Mouse (Mus musculus) B cell, adult 62 days (primary cell): ENCODE results near the gene Mrpl2. TPM values are rescaled to one million over a fixed set of nuclear protein-coding genes. Genes with fewer than 3 reads are reported as not detected.

ENCODE experiments used
- total RNA-seq: library from RNA; stranded (reverse); gene quantifications from 4 replicates; pipeline ENCODE4 v1.2.4, GENCODE M21; 2023

The Mrpl2 gene
- total RNA-seq, result 31.0 to 37.9 TPM (median 35.5 TPM) in 4 replicates

GRCm38 (mm10) chr17:46645561-46646321 lies at the start of gene Mrpl2, which contains the start of gene Klc4:
Mrpl2 (plus strand) TSS chr17:46646229.
Klc4 (minus strand) TSS chr17:46646022.

GRCm38 (mm10) chr17:46628791-46629684 lies 17.0 kb upstream of the Mrpl2 start, which contains the start of gene Ptk7:
Ptk7 (minus strand) TSS chr17:46629504.

GRCm38 (mm10) chr17:46650232-46651031 lies 4.4 kb downstream of the Mrpl2 start, which contains the start of gene Cul7:
Cul7 (plus strand) TSS chr17:46650337.

GRCm38 (mm10) chr17:46673850-46674529 lies 28.0 kb downstream of the Mrpl2 start, which contains the start of gene Rrp36:
Rrp36 (minus strand) TSS chr17:46674352.

GRCm38 (mm10) chr17:46678416-46678815 lies 32.4 kb downstream of the Mrpl2 start, which contains the start of gene Mea1:
Mea1 (plus strand) TSS chr17:46678793.

GRCm38 (mm10) chr17:46680760-46681373 lies 34.8 kb downstream of the Mrpl2 start, which contains the start of gene Klhdc3:
Klhdc3 (minus strand) TSS chr17:46680914.

Other genes with a start within 250 kb of the Mrpl2 start
- 4.3 to 7.2 TPM (median 5.3 TPM) in 4 replicates for gene Crip3, start 217.3 kb upstream of the Mrpl2 start, total RNA-seq
- not detected in 4 replicates for gene Slc22a7, start 207.8 kb upstream of the Mrpl2 start, total RNA-seq
- gene Ttbk1, start 158.6 kb upstream of the Mrpl2 start, total RNA-seq, result 3.0 to 4.2 TPM (median 3.5 TPM) in 4 replicates
- 0.83 TPM in 1 of 4 replicates, not detected in the others for gene Dnph1, start 149.5 kb upstream of the Mrpl2 start, total RNA-seq
- gene Cul9, start 99.8 kb upstream of the Mrpl2 start, total RNA-seq, result 16.7 to 18.7 TPM (median 17.0 TPM) in 4 replicates
- 85.8 to 123 TPM (median 90.9 TPM) in 4 replicates for gene Srf, start 90.1 kb upstream of the Mrpl2 start, total RNA-seq
- not detected in 4 replicates for gene Ptk7, start 16.7 kb upstream of the Mrpl2 start, total RNA-seq
- gene Klc4, start 207 bp upstream of the Mrpl2 start, total RNA-seq, result 20.6 to 24.1 TPM (median 21.7 TPM) in 4 replicates
- 7.4 to 9.2 TPM (median 8.5 TPM) in 4 replicates for gene Cul7, start 4.1 kb downstream of the Mrpl2 start, total RNA-seq
- 22.4 to 31.7 TPM (median 25.4 TPM) in 4 replicates for gene Rrp36, start 28.1 kb downstream of the Mrpl2 start, total RNA-seq
- 47.4 to 58.8 TPM (median 54.1 TPM) in 4 replicates for gene Mea1, start 32.6 kb downstream of the Mrpl2 start, total RNA-seq
- 39.9 to 46.1 TPM (median 42.2 TPM) in 4 replicates for gene Klhdc3, start 34.7 kb downstream of the Mrpl2 start, total RNA-seq
- gene Ppp2r5d, start 58.9 kb downstream of the Mrpl2 start, total RNA-seq, result 28.4 to 37.9 TPM (median 33.3 TPM) in 4 replicates
- gene Pex6, start 65.2 kb downstream of the Mrpl2 start, total RNA-seq, result 37.0 to 38.0 TPM (median 37.3 TPM) in 4 replicates
- 4.0 to 4.6 TPM (median 4.5 TPM) in 4 replicates for gene Gnmt, start 82.9 kb downstream of the Mrpl2 start, total RNA-seq
- gene Cnpy3, start 106.0 kb downstream of the Mrpl2 start, total RNA-seq, result 138 to 149 TPM (median 142 TPM) in 4 replicates
- not detected in 4 replicates for gene Ptcra, start 117.5 kb downstream of the Mrpl2 start, total RNA-seq
- 17.4 to 20.4 TPM (median 18.6 TPM) in 4 replicates for gene 2310039H08Rik, start 126.4 kb downstream of the Mrpl2 start, total RNA-seq
- 61.7 to 77.6 TPM (median 66.7 TPM) in 4 replicates for gene Rpl7l1, start 136.4 kb downstream of the Mrpl2 start, total RNA-seq
- gene Bicral, start 212.3 kb downstream of the Mrpl2 start, total RNA-seq, result 94.1 to 106 TPM (median 101 TPM) in 4 replicates
- 9.9 to 16.4 TPM (median 14.4 TPM) in 4 replicates for gene Tbcc, start 244.5 kb downstream of the Mrpl2 start, total RNA-seq